Mouse (Mus musculus) lung, postnatal 0 days (tissue): ENCODE measurements at regions not wholly inside any gene's neighbourhood (a gene's known extent, or its start where the extent isn't known, plus 50 kb on each side); places are given as distances from the start of the nearest gene placed in this dataset.

Source experiments
- CTCF ChIP-seq: IDR thresholded peaks from 2 replicates; pipeline ENCODE4 v1.5.1; 2016; ENCODE audit warnings: antibody characterized with exemption, mild to moderate bottlenecking
- EP300 ChIP-seq: IDR thresholded peaks from 2 replicates; pipeline ENCODE4 v1.6.1; 2016; ENCODE audit warnings: antibody characterized with exemption, mild to moderate bottlenecking, control low read depth

GRCm38 (mm10) chr3:131961571-131961970 is 123.5 kb upstream of the Dkk2 start:
- TF ChIP-seq CTCF, result no peak
- TF ChIP-seq EP300, result no peak
